Mouse (Mus musculus) kidney, adult 2 months (tissue): ENCODE data around the gene Olfr429. TPM values are rescaled to one million over a fixed set of nuclear protein-coding genes. Genes with fewer than 3 reads are reported as not detected.

Experiments used
- DNase-seq: peaks from one replicate; pipeline ENCODE4 v3.0.0; 2021
- H3K27ac ChIP-seq: fragments of 200-500 bp; 2 replicates; pipeline ENCODE4 v1.5.1; 2012; ENCODE audit warnings: low read depth, low read length, control low read depth, inconsistent platforms; ENCODE audit not compliant: insufficient read depth
- H3K27me3 ChIP-seq: fragments of 200-500 bp; replicated peaks from 2 replicates; pipeline ENCODE4 v1.6.1; 2012; ENCODE audit warnings: mild to moderate bottlenecking, moderate library complexity, low read length, inconsistent platforms; ENCODE audit not compliant: control insufficient read depth, insufficient read depth
- H3K36me3 ChIP-seq: fragments of 200-500 bp; 2 replicates; pipeline ENCODE4 v1.6.1; 2012; ENCODE audit warnings: mild to moderate bottlenecking, moderate library complexity, low read length, inconsistent platforms; ENCODE audit not compliant: control insufficient read depth, insufficient read depth
- H3K4me1 ChIP-seq: fragments of 200-500 bp; 2 replicates; pipeline ENCODE4 v1.6.1; 2011; ENCODE audit warnings: low read length; ENCODE audit not compliant: control insufficient read depth, insufficient read depth
- H3K4me3 ChIP-seq: fragments of 200-500 bp; 2 replicates; pipeline ENCODE4 v1.5.1; 2011; ENCODE audit warnings: mild to moderate bottlenecking, low read depth, low read length, control low read depth; ENCODE audit not compliant: insufficient read depth
- CTCF ChIP-seq: fragments of 200-500 bp; conservative IDR thresholded peaks from 2 replicates; pipeline ENCODE4 v1.5.1; 2011; ENCODE audit warnings: low read depth, mild to moderate bottlenecking, control low read depth, low read length, moderate library complexity, mixed read lengths; ENCODE audit not compliant: insufficient read depth, insufficient read length
- POLR2A ChIP-seq: fragments of 200-500 bp; IDR thresholded peaks from one replicate; pipeline ENCODE4 v1.6.1; 2011; ENCODE audit warnings: low read depth, low read length, control low read depth
- WGBS: fragments of 180-500 bp; shearing (Covaris S2); methylation state at CpG from one replicate; pipeline ENCODE4 v1.1.7; 2018; 5-methylcytosine and 5-hydroxymethylcytosine counted together
- polyA plus RNA-seq: library from polyadenylated mRNA; depleted of rRNA; stranded (reverse); fragments of >200 nt; gene quantifications from 2 replicates; pipeline ENCODE4 v1.2.3, GENCODE M21; 2012; rRNA removed

Olfr429 gene
- polyA plus RNA-seq, 1 experiment: not detected

DNA sequence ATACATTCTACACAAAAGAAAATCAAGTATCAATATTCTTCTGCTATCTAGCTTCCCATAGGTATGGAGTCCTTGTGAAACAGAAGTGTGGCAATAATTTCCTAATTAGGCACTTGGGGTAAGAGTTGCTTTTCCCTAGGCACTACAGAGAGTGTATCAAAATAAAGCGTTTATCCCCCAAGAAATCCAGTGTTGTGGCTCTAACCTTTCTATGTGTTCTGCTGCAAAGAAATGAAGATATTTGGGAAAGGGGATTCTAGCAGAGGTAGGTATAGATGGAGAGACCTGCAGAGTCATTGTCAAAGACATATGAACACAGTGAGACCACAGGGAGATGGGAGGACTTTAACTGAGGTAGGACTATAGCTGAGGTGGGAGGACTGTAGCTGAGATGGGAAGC is 12.5 kb downstream of the Olfr429 start, which contains the start of gene Olfr427:
TSS of gene Olfr427 (plus strand) at position 301 of the 400 bp plus-strand sequence.
- no peaks in the 10 kb centered on the region for H3K36me3 ChIP-seq
- no peak for DNase-seq
- H3K27me3 ChIP-seq: no peaks in the 10 kb centered on the region
- no peak within 1 kb of the TSS for H3K4me3 ChIP-seq
- no peaks in the 10 kb centered on the region for H3K4me1 ChIP-seq
- TF ChIP-seq CTCF (no peak), POLR2A (no peak)
- WGBS: 93% methylated on average over 1 of the region's 1 CpGs
- no peak within 1 kb of the TSS for H3K27ac ChIP-seq

DNA sequence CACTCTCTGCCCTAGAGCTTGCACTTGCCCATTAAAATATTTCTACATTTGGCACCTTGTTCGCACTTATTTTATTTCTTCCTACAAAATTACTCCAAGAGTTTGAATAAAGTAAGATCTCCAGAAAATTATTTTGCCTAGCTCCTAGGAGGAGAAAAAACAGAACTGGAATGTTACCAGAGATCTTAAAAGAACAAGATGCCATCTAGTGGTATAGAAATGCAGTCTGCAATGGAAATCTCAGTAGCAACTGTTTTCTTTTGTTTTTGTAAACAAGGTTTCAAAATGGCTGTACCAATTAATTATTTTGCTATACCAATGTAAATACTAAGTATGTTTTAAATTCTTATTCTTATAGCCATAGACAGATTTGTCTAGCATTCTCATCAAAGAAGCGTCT is 19.6 kb downstream of the Olfr429 start:
- no peaks in the 10 kb centered on the region for H3K36me3 ChIP-seq
- WGBS: 53% methylated on average over 2 of the region's 2 CpGs
- DNase-seq: no peak
- no peak overlapping the region for H3K27ac ChIP-seq
- TF ChIP-seq CTCF (no peak), POLR2A (no peak)
- H3K4me3 ChIP-seq: no peak overlapping the region
- H3K4me1 ChIP-seq: no peaks in the 10 kb centered on the region
- no peaks in the 10 kb centered on the region for H3K27me3 ChIP-seq

DNA sequence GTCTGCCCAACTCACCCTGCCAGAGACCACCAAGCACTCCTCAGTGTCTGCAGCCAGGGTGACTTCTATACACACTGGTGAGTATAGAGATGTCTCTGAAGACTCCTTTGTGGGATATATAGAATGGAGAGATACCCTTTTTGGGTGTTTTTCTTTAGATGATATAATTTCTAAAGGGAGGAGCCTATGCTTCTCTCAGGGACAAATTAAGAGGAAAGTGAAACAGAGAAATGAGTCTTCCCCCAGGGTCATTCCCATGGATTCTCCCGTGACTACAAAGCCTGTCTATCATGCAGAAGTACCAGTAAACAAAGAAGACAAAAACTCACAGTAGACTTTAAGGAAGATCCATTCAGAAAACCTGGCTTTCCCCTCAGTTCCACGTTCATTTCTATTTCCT is 36.9 kb downstream of the Olfr429 start, which contains the start of gene Olfr231:
TSS of gene Olfr231 (minus strand) at position 101 of the 400 bp plus-strand sequence.
- TF ChIP-seq POLR2A: no peak
- no peak for TF ChIP-seq CTCF
- WGBS: 58% methylated on average over 2 of the region's 2 CpGs
- H3K36me3 ChIP-seq: no peaks in the 10 kb centered on the region

DNA sequence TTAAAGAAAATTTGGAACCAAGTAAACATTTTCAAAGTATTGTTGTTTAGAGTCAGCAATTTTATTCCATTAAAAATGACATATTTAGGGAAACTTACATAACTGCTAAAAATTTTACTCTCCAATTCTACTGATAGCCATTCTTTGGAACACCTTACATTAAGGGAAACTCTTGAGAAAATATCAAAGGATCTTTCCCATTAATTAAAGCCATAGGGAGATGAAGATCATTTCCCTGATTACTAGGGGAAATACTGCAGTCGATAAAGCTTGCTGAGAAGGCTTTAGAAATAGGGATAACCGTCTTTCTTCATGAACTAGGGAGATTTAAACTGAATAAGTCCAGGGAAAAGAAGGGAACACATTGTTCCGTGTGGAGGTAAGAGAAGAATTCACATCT is 47.1 kb downstream of the Olfr429 start, which contains the start of gene Olfr424:
TSS of gene Olfr424 (plus strand) at position 301 of the 400 bp plus-strand sequence.
- TF ChIP-seq CTCF (no peak), POLR2A (no peak)
- no peak within 1 kb of the TSS for H3K4me3 ChIP-seq
- no peaks in the 10 kb centered on the region for H3K4me1 ChIP-seq
- no peaks in the 10 kb centered on the region for H3K36me3 ChIP-seq
- H3K27me3 ChIP-seq: no peaks in the 10 kb centered on the region
- no peak for DNase-seq
- H3K27ac ChIP-seq: no peak within 1 kb of the TSS
- WGBS: 79% methylated on average over 3 of the region's 3 CpGs

More for the DNA sequence above, 36.9 kb downstream of the Olfr429 start, which contains the start of gene Olfr231:
- H3K4me3 ChIP-seq: no peak within 1 kb of the TSS
- no peaks in the 10 kb centered on the region for H3K27me3 ChIP-seq
- no peak within 1 kb of the TSS for H3K27ac ChIP-seq
- no peak for DNase-seq
- H3K4me1 ChIP-seq: no peaks in the 10 kb centered on the region

DNA sequence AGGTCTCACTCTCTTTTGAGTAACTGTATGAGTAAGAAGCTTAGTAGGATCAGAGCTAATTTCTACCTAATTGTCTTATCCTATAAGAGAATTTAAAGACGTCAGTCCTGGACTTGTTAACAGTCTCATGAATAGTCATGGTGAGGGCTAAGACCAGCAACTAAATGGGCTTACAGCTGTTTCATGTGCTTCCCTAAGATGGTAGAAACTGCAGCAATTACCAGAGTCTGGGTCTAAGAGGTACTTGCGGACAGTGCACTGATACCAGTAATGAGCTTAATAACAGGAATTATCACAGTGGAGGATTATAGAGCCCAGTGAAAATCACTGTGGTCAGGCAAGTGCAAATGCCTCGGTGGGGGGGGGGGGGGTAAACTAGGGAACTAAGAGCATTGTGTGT is 47.9 kb downstream of the Olfr429 start:
- Histone ChIP-seq H3K27me3 (no peaks in the 10 kb centered on the region), H3K4me3 (no peak overlapping the region), H3K4me1 (no peaks in the 10 kb centered on the region), H3K27ac (no peak overlapping the region), H3K36me3 (no peaks in the 10 kb centered on the region)
- no peak for TF ChIP-seq CTCF
- TF ChIP-seq POLR2A: no peak
- no peak for DNase-seq
- WGBS: 79% methylated on average over 3 of the region's 3 CpGs

Other genes with a start within 250 kb of the Olfr429 start
- 0.65 and 0.77 TPM in 2 replicates for gene Ifi211, start 171.3 kb upstream of the Olfr429 start, polyA plus RNA-seq
- gene Mndal, start 141.8 kb upstream of the Olfr429 start, polyA plus RNA-seq: 4.9 and 6.2 TPM in 2 replicates
- 5.9 and 9.9 TPM in 2 replicates for gene Ifi203, start 141.7 kb upstream of the Olfr429 start, polyA plus RNA-seq
- gene Ifi202b, start 101.6 kb upstream of the Olfr429 start, polyA plus RNA-seq: not detected in 2 replicates
- 0.26 and 0.64 TPM in 2 replicates for gene Ifi205, start 52.5 kb upstream of the Olfr429 start, polyA plus RNA-seq
- gene Olfr433, start 43.6 kb upstream of the Olfr429 start, polyA plus RNA-seq: 0.03 and 0.04 TPM in 2 replicates
- gene Olfr432, start 35.1 kb upstream of the Olfr429 start, polyA plus RNA-seq: not detected in 2 replicates
- gene Olfr430, start 17.7 kb upstream of the Olfr429 start, polyA plus RNA-seq: not detected in 2 replicates
- not detected in 2 replicates for gene Olfr427, start 12.6 kb downstream of the Olfr429 start, polyA plus RNA-seq
- not detected in 2 replicates for gene Olfr231, start 36.8 kb downstream of the Olfr429 start, polyA plus RNA-seq
- gene Olfr424, start 47.2 kb downstream of the Olfr429 start, polyA plus RNA-seq: not detected in 2 replicates
- gene Olfr420, start 71.3 kb downstream of the Olfr429 start, polyA plus RNA-seq: not detected in 2 replicates
- gene Spta1, start 88.4 kb downstream of the Olfr429 start, polyA plus RNA-seq: 0.01 and 0.02 TPM in 2 replicates
- not detected in 2 replicates for gene Olfr419, start 167.7 kb downstream of the Olfr429 start, polyA plus RNA-seq
- gene Mptx1, start 246.2 kb downstream of the Olfr429 start, polyA plus RNA-seq: not detected in 2 replicates